Mouse (Mus musculus) yolk sac, embryonic 10.5 days (tissue): ENCODE data around the gene Gm20388.

Source experiments
- DNase-seq: peaks from one replicate; pipeline ENCODE4 v3.0.0-alpha.2; 2017; ENCODE audit warnings: low spot score

Gm20388 gene

GRCm38 (mm10) chr8:122350309-122351089 lies 2439.9 kb downstream of the Gm20388 start:
- DNase-seq: no peak

- no peak for DNase-seq
Observed at GRCm38 (mm10) chr8:122354157-122354556, 2443.5 kb downstream of the Gm20388 start.

GRCm38 (mm10) chr8:122355642-122356606 lies 2445.3 kb downstream of the Gm20388 start:
- DNase-seq: no peak

GRCm38 (mm10) chr8:122357202-122357601 lies 2446.6 kb downstream of the Gm20388 start:
- DNase-seq: no peak

- no peak for DNase-seq
Observed at GRCm38 (mm10) chr8:122357641-122358040, 2447.0 kb downstream of the Gm20388 start.

GRCm38 (mm10) chr8:122359111-122359775 lies 2448.6 kb downstream of the Gm20388 start:
- DNase-seq: no peak

- DNase-seq: no peak
Observed at GRCm38 (mm10) chr8:122360696-122361416, 2450.2 kb downstream of the Gm20388 start, which contains the start of gene Trhr2. Gene Trhr2, minus strand, starts transcription at chr8:122360746.

GRCm38 (mm10) chr8:122362271-122362670 lies 2451.6 kb downstream of the Gm20388 start:
- no peak for DNase-seq

GRCm38 (mm10) chr8:122362967-122363366 lies 2452.3 kb downstream of the Gm20388 start:
- DNase-seq: no peak

- DNase-seq: no peak
Observed at GRCm38 (mm10) chr8:122368494-122368893, 2457.9 kb downstream of the Gm20388 start.

GRCm38 (mm10) chr8:122369665-122370064 lies 2459.0 kb downstream of the Gm20388 start:
- DNase-seq: peak; percentile 50

GRCm38 (mm10) chr8:122371706-122372105 lies 2461.1 kb downstream of the Gm20388 start:
- DNase-seq: no peak

- no peak for DNase-seq
Observed at GRCm38 (mm10) chr8:122375320-122375719, 2464.7 kb downstream of the Gm20388 start.

- no peak for DNase-seq
Observed at GRCm38 (mm10) chr8:122375751-122376364, 2465.2 kb downstream of the Gm20388 start.

GRCm38 (mm10) chr8:122376365-122377231 lies 2466.0 kb downstream of the Gm20388 start, which contains the start of gene Zc3h18:
Gene Zc3h18, plus strand, starts transcription at chr8:122376609.
- DNase-seq: peak; percentile 98

GRCm38 (mm10) chr8:122383039-122383438 lies 2472.4 kb downstream of the Gm20388 start:
- no peak for DNase-seq

- DNase-seq: no peak
Observed at GRCm38 (mm10) chr8:122389357-122389756, 2478.7 kb downstream of the Gm20388 start.

GRCm38 (mm10) chr8:122390758-122391157 lies 2480.1 kb downstream of the Gm20388 start:
- DNase-seq: no peak

- DNase-seq: no peak
Observed at GRCm38 (mm10) chr8:122393717-122394116, 2483.1 kb downstream of the Gm20388 start.

- no peak for DNase-seq
Observed at GRCm38 (mm10) chr8:122395291-122395690, 2484.7 kb downstream of the Gm20388 start.
